Mouse (Mus musculus) midbrain, embryonic 10.5 days (tissue): Measurements from ENCODE around the gene Cyp4a31. TPM values are rescaled to one million over a fixed set of nuclear protein-coding genes. Genes with fewer than 3 reads are reported as not detected.
"Not testable (repeated sequence)": the region's sequence is repeated elsewhere in the genome, so short reads cannot be mapped to it uniquely, and the experiment has no call there.

Experiments
- DNase-seq: peaks from one replicate; pipeline ENCODE4 v3.0.0-alpha.2; 2017; ENCODE audit warnings: low spot score
- H3K27ac ChIP-seq: fragments of 300-500 bp; sonication (generic); replicated peaks from 2 replicates; pipeline ENCODE4 v1.5.1; 2016; ENCODE audit warnings: mild to moderate bottlenecking
- H3K27me3 ChIP-seq: fragments of 300-500 bp; sonication (generic); 2 replicates; pipeline ENCODE4 v1.6.1; 2016; ENCODE audit warnings: low read depth, mild to moderate bottlenecking; ENCODE audit not compliant: poor library complexity, severe bottlenecking
- H3K36me3 ChIP-seq: fragments of 300-500 bp; sonication (generic); 2 replicates; pipeline ENCODE4 v1.6.1; 2016; ENCODE audit warnings: mild to moderate bottlenecking, moderate library complexity
- H3K4me1 ChIP-seq: fragments of 300-500 bp; sonication (generic); 2 replicates; pipeline ENCODE4 v1.6.1; 2016
- H3K4me3 ChIP-seq: fragments of 300-500 bp; sonication (generic); 2 replicates; pipeline ENCODE4 v1.5.1; 2016; ENCODE audit warnings: mild to moderate bottlenecking, moderate library complexity
- H3K9me3 ChIP-seq: fragments of 300-500 bp; sonication (generic); replicated peaks from 2 replicates; pipeline ENCODE4 v1.6.1; 2016; ENCODE audit warnings: mild to moderate bottlenecking
- WGBS: fragments of 180-500 bp; shearing (Covaris S2); methylation state at CpG from one replicate; pipeline ENCODE4 v1.1.7; 2016; 5-methylcytosine and 5-hydroxymethylcytosine counted together
- polyA plus RNA-seq: library from polyadenylated mRNA; unstranded; fragments of >200 nt; fragmentation: Nextera tagmentation; extraction: Ambion mirVana; gene quantifications from 2 replicates; pipeline ENCODE4 v1.2.1, GENCODE M21; 2016

Cyp4a31 gene
- polyA plus RNA-seq, result not detected in 2 replicates

DNA sequence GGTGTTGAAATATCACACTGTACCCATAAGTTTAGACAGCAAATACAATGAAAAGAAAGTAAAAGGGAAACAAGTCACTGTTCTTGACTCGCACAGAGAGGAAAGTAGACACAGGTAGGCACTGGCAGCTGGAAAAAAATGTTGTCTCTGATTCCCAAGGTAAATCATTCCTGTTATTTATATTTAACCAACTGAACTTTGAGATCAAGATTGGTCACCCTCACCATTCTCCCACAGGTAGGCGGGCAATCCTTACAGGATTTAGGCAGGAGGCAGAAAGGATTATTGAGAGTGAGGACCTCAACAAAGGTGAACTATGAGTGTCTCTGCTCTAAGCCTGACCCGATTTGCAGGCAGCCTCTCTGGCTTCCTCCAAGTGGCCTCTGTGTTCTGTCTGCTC lies at the start of gene Cyp4a31:
Gene Cyp4a31 (plus strand): TSS at position 249 of the 400 bp plus-strand sequence.
- no peaks in the 10 kb centered on the region for H3K9me3 ChIP-seq
- no peaks in the 10 kb centered on the region for H3K36me3 ChIP-seq
- H3K27me3 ChIP-seq, result no peaks in the 10 kb centered on the region
- WGBS, result 76% methylated on average over 3 of the region's 3 CpGs
- H3K27ac ChIP-seq, result no peak within 1 kb of the TSS
- DNase-seq, result no peak
- no peak within 1 kb of the TSS for H3K4me3 ChIP-seq
- no peaks in the 10 kb centered on the region for H3K4me1 ChIP-seq

DNA sequence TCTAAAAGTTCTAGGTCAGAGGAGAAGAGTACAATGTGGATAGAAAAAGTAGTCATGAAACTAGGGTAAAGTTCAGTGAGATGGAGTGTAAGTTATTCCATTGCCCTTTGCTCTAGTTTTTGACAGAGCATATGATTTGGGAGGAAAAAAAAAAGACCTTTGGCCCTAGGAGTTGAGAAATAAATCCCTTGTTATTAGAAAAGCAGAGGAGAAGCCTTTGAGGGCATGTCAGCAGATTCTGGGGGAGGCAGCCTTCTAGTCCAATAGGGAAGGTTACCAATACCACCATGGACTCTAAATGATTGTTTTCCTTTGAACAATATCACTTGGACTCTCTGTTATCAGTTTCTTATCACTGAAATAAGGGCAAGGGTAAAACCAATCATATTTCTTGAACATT lies 49.5 kb upstream of the Cyp4a31 start:
- DNase-seq, H3K36me3 ChIP-seq, H3K27me3 ChIP-seq, H3K27ac ChIP-seq, H3K4me3 ChIP-seq, H3K4me1 ChIP-seq, H3K9me3 ChIP-seq: not testable (repeated sequence)

DNA sequence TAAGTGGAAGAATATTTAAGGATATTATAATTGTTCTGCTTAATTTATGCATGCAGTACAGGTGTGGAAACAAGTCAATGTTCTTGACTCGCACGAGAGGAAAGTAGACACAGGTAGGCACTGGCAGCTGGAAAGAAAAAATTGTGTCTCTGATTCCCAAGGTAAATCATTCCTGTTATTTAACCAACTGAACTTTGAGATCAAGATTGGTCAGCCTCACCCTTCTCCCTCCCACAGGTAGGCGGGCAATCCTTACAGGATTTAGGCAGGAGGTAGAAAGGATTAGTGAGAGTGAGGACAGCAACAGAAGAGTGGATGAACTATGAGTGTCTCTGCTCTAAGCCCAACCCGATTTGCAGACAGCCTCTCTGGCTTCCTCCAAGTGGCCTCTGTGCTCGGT lies 45.4 kb upstream of the Cyp4a31 start, which contains the start of gene Cyp4a10:
Gene Cyp4a10 (plus strand): TSS at position 265 of the 400 bp plus-strand sequence.
- not testable (repeated sequence) for H3K27ac ChIP-seq, H3K27me3 ChIP-seq, H3K4me3 ChIP-seq, H3K4me1 ChIP-seq, DNase-seq, H3K36me3 ChIP-seq, H3K9me3 ChIP-seq
- 85% methylated on average over 5 of the region's 5 CpGs for WGBS

DNA sequence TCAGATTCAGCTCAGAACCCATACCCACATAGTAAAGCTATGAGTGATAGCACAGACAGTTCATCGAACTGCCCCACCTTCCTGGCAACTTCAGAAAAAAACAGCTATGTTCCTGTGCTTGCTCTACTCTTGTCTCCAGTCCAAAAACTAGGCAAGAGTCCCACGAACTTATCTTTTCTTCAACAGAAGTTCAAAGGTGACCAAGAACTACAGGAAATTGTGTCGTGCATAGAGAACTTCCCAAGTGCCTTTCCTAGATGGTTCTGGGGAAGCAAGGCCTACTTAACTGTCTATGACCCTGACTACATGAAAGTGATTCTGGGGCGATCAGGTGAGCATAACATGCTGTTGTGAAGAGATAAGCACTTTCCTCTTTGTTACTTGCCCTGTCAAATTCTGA lies 44.0 kb upstream of the Cyp4a31 start:
- Histone ChIP-seq H3K27ac (no peak overlapping the region), H3K27me3 (no peaks in the 10 kb centered on the region), H3K36me3 (no peaks in the 10 kb centered on the region), H3K9me3 (no peaks in the 10 kb centered on the region), H3K4me3 (no peak overlapping the region), H3K4me1 (no peaks in the 10 kb centered on the region)
- DNase-seq, result no peak
- 80% methylated on average over 4 of the region's 4 CpGs for WGBS

DNA sequence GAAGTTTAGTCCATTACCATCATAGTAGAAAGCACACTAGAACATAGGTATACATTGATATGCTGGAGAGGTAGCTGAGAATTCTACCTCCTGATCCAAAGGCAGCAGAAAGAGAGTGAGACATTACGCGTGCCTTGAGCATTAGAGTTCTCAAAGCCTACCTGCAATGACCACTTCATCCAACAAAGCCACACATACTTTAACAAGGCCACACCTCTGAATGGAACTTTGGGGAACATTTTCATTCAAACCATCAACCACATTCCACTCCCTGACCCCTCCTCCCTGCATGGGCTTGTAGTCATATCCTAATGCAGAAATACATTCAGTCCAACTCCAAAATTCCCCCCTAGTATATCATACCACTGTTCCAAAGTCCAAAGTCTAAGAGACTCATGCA lies 41.7 kb upstream of the Cyp4a31 start:
- Histone ChIP-seq H3K36me3 (no peaks in the 10 kb centered on the region), H3K27ac (no peak overlapping the region), H3K9me3 (no peaks in the 10 kb centered on the region), H3K4me3 (no peak overlapping the region), H3K27me3 (no peaks in the 10 kb centered on the region), H3K4me1 (no peaks in the 10 kb centered on the region)
- 93% methylated on average over 2 of the region's 2 CpGs for WGBS
- no peak for DNase-seq

DNA sequence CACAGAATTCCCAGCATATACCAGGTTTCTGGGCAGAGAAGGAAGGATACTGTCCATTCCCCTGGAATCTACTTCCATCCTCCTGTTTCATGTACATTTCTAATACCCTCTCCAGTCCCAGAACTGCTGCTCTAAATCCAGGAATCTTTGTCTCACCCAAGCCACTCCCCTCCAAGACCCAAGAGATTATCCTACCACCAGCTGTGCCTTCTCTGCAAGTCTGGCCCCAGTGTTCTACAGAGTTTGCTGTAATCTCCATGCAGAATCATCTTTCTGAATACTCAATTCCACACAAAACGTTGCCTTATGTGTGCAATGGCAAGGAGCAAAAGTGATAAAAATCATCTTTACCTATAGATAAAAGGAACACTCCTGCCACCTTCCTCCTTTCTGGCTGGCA lies 18.3 kb upstream of the Cyp4a31 start:
- 41% methylated on average over 1 of the region's 1 CpGs for WGBS
- Histone ChIP-seq H3K9me3 (no peaks in the 10 kb centered on the region), H3K27ac (no peak overlapping the region), H3K36me3 (no peaks in the 10 kb centered on the region), H3K4me3 (no peak overlapping the region), H3K27me3 (no peaks in the 10 kb centered on the region), H3K4me1 (no peaks in the 10 kb centered on the region)
- DNase-seq, result no peak

DNA sequence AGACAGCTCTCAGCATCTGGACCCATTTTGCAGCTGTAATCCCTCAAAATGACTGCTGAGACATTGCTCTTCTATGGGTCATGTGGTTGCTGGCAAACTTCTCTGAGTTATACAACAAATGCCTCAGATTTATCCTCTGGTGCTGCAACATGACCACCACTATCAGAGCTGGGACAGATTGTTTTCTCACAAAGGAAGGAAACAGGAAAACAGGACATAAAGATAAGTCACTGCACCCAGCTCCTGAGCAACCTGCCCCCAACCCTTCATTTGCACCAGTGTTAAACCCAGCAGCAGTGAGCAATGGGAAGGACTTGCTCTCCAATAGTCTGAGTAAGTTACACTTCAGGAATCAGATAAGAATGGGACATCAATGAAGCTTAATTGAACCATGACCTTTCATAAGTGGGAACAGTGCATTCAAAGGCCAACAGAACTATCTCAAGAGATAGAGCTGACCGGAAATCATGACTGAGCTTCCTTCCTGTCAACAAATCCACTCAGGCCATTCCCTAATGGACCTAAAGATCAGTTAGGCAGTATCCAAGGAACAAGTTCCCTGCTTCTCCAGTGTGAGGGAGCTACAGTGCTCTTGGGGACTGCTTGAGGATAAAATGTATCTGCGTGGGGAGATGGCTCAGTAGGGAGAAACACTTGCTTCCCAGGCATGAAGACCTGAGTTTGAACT lies 17.2 kb upstream of the Cyp4a31 start:
- no peak overlapping the region for H3K4me3 ChIP-seq
- 76% methylated on average over 2 of the region's 2 CpGs for WGBS
- no peaks in the 10 kb centered on the region for H3K4me1 ChIP-seq
- no peak overlapping the region for H3K27ac ChIP-seq
- no peak for DNase-seq
- no peaks in the 10 kb centered on the region for H3K9me3 ChIP-seq
- no peaks in the 10 kb centered on the region for H3K27me3 ChIP-seq
- H3K36me3 ChIP-seq, result no peaks in the 10 kb centered on the region

DNA sequence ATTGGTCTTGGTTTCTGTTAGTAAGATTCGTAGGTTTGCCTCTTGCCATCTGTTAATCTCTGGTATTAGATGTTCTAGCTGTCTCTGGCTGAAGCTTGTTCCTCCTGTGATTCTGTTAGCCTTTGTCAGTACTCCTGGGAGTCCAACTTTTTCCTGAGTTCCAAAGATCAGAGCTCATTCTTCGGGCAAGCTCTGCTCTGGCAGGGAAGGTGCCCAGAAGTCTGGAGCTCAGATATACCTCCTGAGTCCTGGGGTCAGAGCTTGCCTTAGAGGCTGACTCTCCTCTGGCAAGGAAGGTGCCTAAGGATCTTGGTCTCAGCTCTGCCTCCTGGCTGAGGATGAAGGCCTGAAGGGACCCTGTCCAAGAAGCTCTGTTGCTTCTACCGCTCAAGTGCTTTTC lies 10.7 kb upstream of the Cyp4a31 start:
- Histone ChIP-seq H3K36me3 (no peaks in the 10 kb centered on the region), H3K4me1 (no peaks in the 10 kb centered on the region), H3K27me3 (no peaks in the 10 kb centered on the region), H3K4me3 (no peak overlapping the region), H3K27ac (no peak overlapping the region), H3K9me3 (no peaks in the 10 kb centered on the region)
- no peak for DNase-seq
- WGBS, result 88% methylated on average over 3 of the region's 3 CpGs

DNA sequence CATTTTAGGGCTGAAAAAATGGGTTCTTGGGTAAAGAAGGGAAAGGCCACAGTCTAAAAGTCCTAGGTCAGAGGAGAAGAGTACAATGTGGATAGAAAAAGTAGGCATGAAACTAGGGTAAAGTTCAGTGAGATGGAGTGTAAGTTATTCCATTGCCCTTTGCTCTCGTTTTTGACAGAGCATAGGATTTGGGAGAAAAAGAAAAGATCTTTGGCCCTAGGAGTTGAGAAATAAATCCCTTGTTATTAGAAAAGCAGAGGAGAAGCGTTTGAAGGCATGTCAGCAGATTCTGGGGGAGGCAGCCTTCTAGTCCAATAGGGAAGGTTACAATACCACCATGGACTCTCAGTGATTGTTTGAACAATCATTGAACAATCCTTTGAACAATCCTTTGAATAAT lies 7.9 kb upstream of the Cyp4a31 start:
- no peak for DNase-seq
- Histone ChIP-seq H3K4me3 (no peak overlapping the region), H3K4me1 (no peaks in the 10 kb centered on the region), H3K27ac (no peak overlapping the region), H3K9me3 (no peaks in the 10 kb centered on the region), H3K36me3 (no peaks in the 10 kb centered on the region), H3K27me3 (no peaks in the 10 kb centered on the region)
- 62% methylated on average over 2 of the region's 2 CpGs for WGBS

DNA sequence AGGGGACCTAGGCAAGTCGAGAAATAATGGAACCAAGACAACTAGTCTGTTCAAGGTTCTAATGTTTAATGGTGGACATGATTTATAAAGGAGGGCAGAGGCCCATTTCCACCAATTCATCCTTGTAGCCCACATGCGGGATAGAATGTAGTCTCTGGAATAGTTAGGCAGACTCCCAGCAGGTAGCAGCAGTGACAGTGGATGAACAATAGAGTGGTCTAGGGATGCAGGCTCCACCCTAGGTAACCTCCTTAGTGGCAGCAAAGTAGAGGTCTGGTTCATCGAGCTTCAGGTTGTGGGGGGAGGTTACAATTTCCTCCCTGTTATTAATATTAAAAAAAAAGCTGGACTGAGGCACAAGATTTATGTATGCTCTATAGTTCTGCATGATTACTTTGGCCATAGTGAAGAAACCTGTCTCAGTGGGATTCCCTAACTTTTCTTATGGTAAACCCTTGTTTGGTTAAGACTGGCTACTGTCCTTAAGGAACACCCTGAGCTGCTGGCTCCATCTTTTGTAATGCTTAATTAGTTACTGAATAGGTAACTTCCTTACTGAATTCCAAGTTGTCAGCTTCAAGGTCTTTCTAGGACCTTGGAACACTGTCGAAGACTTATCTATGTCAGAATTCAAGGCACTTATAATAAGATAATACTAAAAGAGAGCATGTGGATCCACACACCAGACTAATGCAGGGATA lies 5.4 kb upstream of the Cyp4a31 start:
- 52% methylated on average over 4 of the region's 4 CpGs for WGBS
- Histone ChIP-seq H3K27ac (no peak overlapping the region), H3K9me3 (no peaks in the 10 kb centered on the region), H3K4me1 (no peaks in the 10 kb centered on the region), H3K36me3 (no peaks in the 10 kb centered on the region), H3K27me3 (no peaks in the 10 kb centered on the region), H3K4me3 (no peak overlapping the region)
- no peak for DNase-seq

DNA sequence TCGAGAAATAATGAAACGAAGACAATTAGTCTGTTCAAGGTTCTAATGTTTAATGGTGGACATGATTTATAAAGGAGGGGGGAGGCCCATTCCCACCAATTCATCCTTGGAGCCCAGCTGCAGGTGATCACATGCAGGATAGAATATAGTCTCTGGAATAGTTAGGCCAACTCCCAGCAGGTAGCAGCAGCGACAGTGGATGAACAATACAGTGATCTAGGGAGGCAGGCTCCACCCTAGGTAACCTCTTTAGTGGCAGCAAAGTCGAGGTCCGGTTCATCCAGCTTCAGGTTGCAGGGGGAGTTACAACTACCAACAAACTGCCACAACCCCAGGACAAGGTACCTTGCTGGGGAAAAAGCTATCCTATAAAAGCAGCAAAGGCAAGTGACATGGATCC lies 2.2 kb upstream of the Cyp4a31 start:
- H3K27me3 ChIP-seq, DNase-seq, H3K9me3 ChIP-seq, H3K36me3 ChIP-seq, H3K4me3 ChIP-seq, H3K27ac ChIP-seq, H3K4me1 ChIP-seq: not testable (repeated sequence)
- WGBS, result 62% methylated on average over 5 of the region's 5 CpGs

DNA sequence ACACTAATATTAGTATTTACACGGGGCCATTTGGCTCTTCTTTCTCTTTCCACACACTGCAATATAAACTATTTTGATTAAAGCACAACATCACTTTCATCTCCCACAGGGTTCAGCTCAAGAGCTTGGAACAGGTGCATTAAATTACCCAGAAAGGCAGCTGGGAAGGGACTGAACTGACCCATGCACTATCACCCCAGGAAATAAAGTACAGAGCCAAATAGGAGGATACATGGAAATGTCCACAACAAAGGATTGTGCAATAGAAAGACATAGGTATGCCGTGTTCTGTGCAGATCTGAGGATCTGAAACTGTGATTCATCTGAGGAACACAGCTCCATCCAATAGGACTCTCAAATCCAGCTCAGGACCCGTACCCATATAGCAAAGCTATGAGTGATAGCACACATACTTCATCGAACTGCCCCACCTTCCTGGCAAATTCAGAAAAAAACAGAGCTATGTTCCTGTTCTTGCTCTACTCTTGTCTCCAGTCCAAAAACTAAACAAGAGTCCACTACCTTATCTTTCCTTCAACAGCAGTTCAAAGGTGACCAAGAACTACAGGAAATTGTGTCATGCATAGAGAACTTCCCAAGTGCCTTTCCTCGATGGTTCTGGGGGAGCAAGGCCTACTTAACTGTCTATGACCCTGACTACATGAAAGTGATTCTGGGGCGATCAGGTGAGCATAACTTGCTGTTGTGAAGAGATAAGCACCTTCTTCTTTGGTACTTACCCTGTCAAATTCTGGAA lies 1.2 kb downstream of the Cyp4a31 start:
- not testable (repeated sequence) for H3K36me3 ChIP-seq, H3K9me3 ChIP-seq, DNase-seq, H3K27me3 ChIP-seq, H3K27ac ChIP-seq, H3K4me1 ChIP-seq, H3K4me3 ChIP-seq
- WGBS, result 86% methylated on average over 6 of the region's 6 CpGs

DNA sequence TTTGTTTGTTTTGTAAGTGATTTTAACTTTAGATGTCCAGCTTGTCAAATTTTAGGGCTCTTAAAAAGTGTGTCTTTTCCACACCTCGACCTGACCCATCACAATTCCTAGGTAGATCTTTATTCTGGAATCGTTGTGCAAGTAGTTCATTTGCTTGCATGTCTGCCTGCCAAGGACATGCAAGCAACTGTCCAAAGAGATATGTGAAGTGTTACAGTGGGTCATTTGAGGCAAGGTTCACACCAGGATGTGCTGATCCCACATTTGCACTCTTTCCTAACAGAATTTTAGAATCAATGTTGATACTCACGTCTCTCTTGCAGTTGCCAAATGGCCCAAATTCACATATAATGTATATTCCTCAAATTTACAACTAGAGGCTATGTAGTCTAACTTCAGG lies 11.8 kb downstream of the Cyp4a31 start:
- Histone ChIP-seq H3K36me3 (no peaks in the 10 kb centered on the region), H3K27ac (no peak overlapping the region), H3K4me1 (no peaks in the 10 kb centered on the region), H3K27me3 (no peaks in the 10 kb centered on the region), H3K4me3 (no peak overlapping the region), H3K9me3 (no peaks in the 10 kb centered on the region)
- no peak for DNase-seq
- WGBS, result 83% methylated on average over 3 of the region's 3 CpGs
